Mouse (Mus musculus) hindbrain, postnatal 0 days (tissue): Measurements from ENCODE around the gene Pik3c2a. TPM values are rescaled to one million over a fixed set of nuclear protein-coding genes. Genes with fewer than 3 reads are reported as not detected.
"Not testable (repeated sequence)": the region's sequence is repeated elsewhere in the genome, so short reads cannot be mapped to it uniquely, and the experiment has no call there.

Experiments used
- ATAC-seq: fragments of 200-750 bp; cut with Nextera tagmentation; 2 replicates; pipeline ENCODE4 v1.8.0; 2017; ENCODE audit warnings: mild to moderate bottlenecking, moderate TSS enrichment, moderate library complexity
- DNase-seq: peaks from one replicate; pipeline ENCODE4 v3.0.0-alpha.2; 2015; ENCODE audit warnings: low spot score
- H3K27ac ChIP-seq: fragments of 300-500 bp; sonication (generic); 2 replicates; pipeline ENCODE4 v1.5.1; 2014; ENCODE audit warnings: mild to moderate bottlenecking
- H3K27me3 ChIP-seq: fragments of 300-500 bp; sonication (generic); 2 replicates; pipeline ENCODE4 v1.6.1; 2014; ENCODE audit warnings: low read length, mixed read lengths; ENCODE audit not compliant: insufficient read depth
- H3K36me3 ChIP-seq: fragments of 300-500 bp; sonication (generic); 2 replicates; pipeline ENCODE4 v1.6.1; 2014; ENCODE audit warnings: low read length, mixed read lengths; ENCODE audit not compliant: insufficient read depth
- H3K4me1 ChIP-seq: fragments of 300-500 bp; sonication (generic); 2 replicates; pipeline ENCODE4 v1.6.1; 2014; ENCODE audit warnings: antibody characterized with exemption, low read length, mixed read lengths; ENCODE audit not compliant: insufficient read depth
- H3K4me2 ChIP-seq: fragments of 300-500 bp; sonication (generic); 2 replicates; pipeline ENCODE4 v1.6.1; 2014; ENCODE audit warnings: low read depth, mild to moderate bottlenecking, low read length, moderate library complexity, mixed read lengths
- H3K4me3 ChIP-seq: fragments of 300-500 bp; sonication (generic); 2 replicates; pipeline ENCODE4 v1.5.1; 2014; ENCODE audit warnings: low read length
- H3K9ac ChIP-seq: fragments of 300-500 bp; sonication (generic); replicated peaks from 2 replicates; pipeline ENCODE4 v1.6.1; 2014; ENCODE audit warnings: mild to moderate bottlenecking, low read length, moderate library complexity, mixed read lengths
- H3K9me3 ChIP-seq: fragments of 300-500 bp; sonication (generic); 2 replicates; pipeline ENCODE4 v1.6.1; 2016; ENCODE audit warnings: low read length, mixed read lengths
- CTCF ChIP-seq: IDR thresholded peaks from 2 replicates; pipeline ENCODE4 v1.5.1; 2016; ENCODE audit warnings: antibody characterized with exemption, control low read depth, low read depth
- WGBS: fragments of 180-500 bp; shearing (Covaris S2); extraction: QIAGEN DNeasy Blood & Tissue Kit; methylation state at CpG from one replicate; pipeline ENCODE4 v1.1.7; 2014; 5-methylcytosine and 5-hydroxymethylcytosine counted together
- polyA plus RNA-seq: library from polyadenylated mRNA; unstranded; fragments of >200 nt; fragmentation: Nextera tagmentation; extraction: Ambion mirVana; gene quantifications from 2 replicates; pipeline ENCODE4 v1.2.1, GENCODE M21; 2015
- total RNA-seq: library from RNA; depleted of rRNA; stranded (reverse); fragments of >200 nt; gene quantifications from 2 replicates; pipeline ENCODE4 v1.2.3, GENCODE M21; 2014

The Pik3c2a gene
- total and polyA plus RNA-seq, 2 experiments from 2014 or later, result 9.5 to 24.3 TPM

DNA sequence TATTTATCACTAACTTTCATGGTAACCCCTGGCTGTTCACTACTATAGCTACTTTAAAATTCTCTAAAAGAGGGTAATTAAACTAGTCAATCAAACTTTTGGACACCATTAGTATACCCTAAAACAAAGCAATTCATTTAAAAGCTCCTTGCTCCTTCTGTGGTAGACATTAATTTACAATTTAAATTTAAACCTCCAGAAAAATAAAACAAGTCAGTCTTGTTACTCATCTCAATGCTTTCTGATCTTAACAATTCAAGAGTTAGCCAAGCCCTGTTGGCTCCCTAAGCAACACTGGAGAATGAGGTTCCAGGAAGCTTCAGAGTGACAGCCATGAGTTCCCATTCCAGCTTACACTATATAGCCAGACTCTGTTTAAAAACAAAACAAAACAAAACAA is 22.2 kb downstream of the Pik3c2a start:
- Histone ChIP-seq H3K4me1 (no peaks in the 10 kb centered on the region), H3K36me3 (peaks cover 11% of the 10 kb centered on the region; the same call in 1 of the 2 replicates), H3K27ac (no peak overlapping the region), H3K9me3 (no peaks in the 10 kb centered on the region), H3K9ac (no peak overlapping the region), H3K4me2 (no peak overlapping the region), H3K27me3 (no peaks in the 10 kb centered on the region), H3K4me3 (no peak overlapping the region)
- ATAC-seq (no peak), DNase-seq (no peak)
- no peak for TF ChIP-seq CTCF

DNA sequence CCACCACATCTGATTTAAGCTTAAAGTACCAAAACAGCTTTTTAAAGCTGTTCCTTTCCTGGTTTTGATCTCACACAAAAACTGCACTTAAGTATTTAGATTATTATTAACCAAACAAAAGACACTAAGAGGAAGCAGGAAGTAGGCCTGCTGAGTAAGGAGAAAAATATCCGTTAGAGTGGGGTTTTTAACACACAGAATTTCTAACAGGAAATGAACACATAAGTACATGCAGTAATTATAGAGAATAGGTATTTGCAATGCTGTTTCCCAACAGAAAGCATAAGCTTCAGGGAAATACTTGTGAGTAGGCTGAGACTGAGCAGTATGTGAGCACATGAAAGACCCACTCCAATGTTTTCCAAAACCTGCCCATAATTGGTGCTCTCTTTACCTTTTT is 33.8 kb downstream of the Pik3c2a start:
- no peaks in the 10 kb centered on the region for H3K4me1 ChIP-seq
- H3K4me3 ChIP-seq, result no peak overlapping the region
- ATAC-seq (no peak), DNase-seq (no peak)
- H3K4me2 ChIP-seq, result no peak overlapping the region
- no peak overlapping the region for H3K27ac ChIP-seq
- no peaks in the 10 kb centered on the region for H3K27me3 ChIP-seq
- 56% methylated on average over 1 of the region's 1 CpGs for WGBS
- H3K9ac ChIP-seq, result no peak overlapping the region
- TF ChIP-seq CTCF, result no peak
- no peaks in the 10 kb centered on the region for H3K36me3 ChIP-seq
- no peaks in the 10 kb centered on the region for H3K9me3 ChIP-seq

GRCm38 (mm10) chr7:116392329-116392728 is 50.9 kb downstream of the Pik3c2a start:
- TF ChIP-seq CTCF, result no peak
- H3K36me3 ChIP-seq, result no peaks in the 10 kb centered on the region
- H3K27ac ChIP-seq, result no peak overlapping the region
- DNase-seq, result no peak
- H3K9me3 ChIP-seq, result no peaks in the 10 kb centered on the region
- H3K4me2 ChIP-seq, result no peak overlapping the region
- 91% methylated on average over 3 of the region's 3 CpGs for WGBS
- H3K9ac ChIP-seq, result no peak overlapping the region
- H3K4me1 ChIP-seq, result no peaks in the 10 kb centered on the region
- no peak for ATAC-seq
- H3K4me3 ChIP-seq, result no peak overlapping the region
- H3K27me3 ChIP-seq, result no peaks in the 10 kb centered on the region

DNA sequence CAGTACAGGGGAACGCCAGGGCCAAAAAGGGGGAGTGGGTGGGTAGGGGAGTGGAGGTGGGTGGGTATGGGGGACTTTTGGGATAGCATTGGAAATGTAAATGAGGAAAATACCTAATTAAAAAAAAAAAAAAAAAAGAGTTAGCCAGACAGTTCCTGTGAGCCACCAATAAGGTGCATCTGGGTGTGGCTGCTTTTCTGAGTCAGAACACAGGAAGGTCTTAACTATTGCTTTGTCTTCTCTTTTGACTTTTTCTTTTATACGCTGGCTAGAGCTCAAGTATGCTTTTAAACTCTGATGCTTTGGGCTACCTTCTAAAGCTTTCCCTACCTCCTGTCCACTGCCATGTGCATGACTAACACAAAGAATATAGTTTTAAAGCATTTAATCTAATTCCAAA is 55.9 kb downstream of the Pik3c2a start:
- not testable (repeated sequence) for H3K27ac ChIP-seq, H3K27me3 ChIP-seq, H3K9me3 ChIP-seq, H3K4me1 ChIP-seq, ATAC-seq, H3K4me3 ChIP-seq, H3K4me2 ChIP-seq, H3K36me3 ChIP-seq, H3K9ac ChIP-seq, DNase-seq
- WGBS, result 90% methylated on average over 2 of the region's 2 CpGs

- H3K9ac ChIP-seq, H3K4me3 ChIP-seq, ATAC-seq, H3K27ac ChIP-seq, H3K27me3 ChIP-seq, H3K9me3 ChIP-seq, H3K4me1 ChIP-seq, H3K36me3 ChIP-seq, H3K4me2 ChIP-seq, DNase-seq: not testable (repeated sequence)
- 93% methylated on average over 6 of the region's 6 CpGs for WGBS
Measured at GRCm38 (mm10) chr7:116379181-116379580, 64.1 kb downstream of the Pik3c2a start.

DNA sequence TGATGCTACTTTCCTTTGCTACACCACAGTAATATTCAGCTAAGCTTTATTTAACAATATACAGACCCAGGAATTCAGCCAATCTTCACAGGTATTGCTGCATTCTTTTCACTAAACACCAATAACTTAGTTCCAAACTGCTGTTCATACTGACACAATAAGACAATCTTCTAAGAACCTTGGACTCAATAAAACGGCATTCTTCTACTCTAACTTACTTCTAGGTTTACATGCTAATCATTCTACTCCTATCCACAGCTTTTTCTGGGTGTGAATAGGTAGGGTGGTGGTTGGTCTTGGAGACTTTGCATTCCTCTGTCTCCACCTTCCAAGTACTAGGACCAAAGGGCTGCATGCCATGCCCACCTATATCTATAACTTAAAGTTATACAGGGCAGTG is 69.0 kb downstream of the Pik3c2a start:
- ATAC-seq (no peak), DNase-seq (no peak)
- H3K9me3 ChIP-seq, result no peaks in the 10 kb centered on the region
- no peaks in the 10 kb centered on the region for H3K27me3 ChIP-seq
- H3K4me3 ChIP-seq, result no peak overlapping the region
- WGBS, result 91% methylated on average over 1 of the region's 1 CpGs
- H3K27ac ChIP-seq, result no peak overlapping the region
- peaks cover 2% of the 10 kb centered on the region; the same call in 1 of the 2 replicates for H3K36me3 ChIP-seq
- H3K9ac ChIP-seq, result no peak overlapping the region
- no peaks in the 10 kb centered on the region for H3K4me1 ChIP-seq
- TF ChIP-seq CTCF, result no peak
- no peak overlapping the region for H3K4me2 ChIP-seq

GRCm38 (mm10) chr7:116336226-116336625 is 107.0 kb downstream of the Pik3c2a start:
- ATAC-seq, result no peak

More at GRCm38 (mm10) chr7:116336226-116336625, 107.0 kb downstream of the Pik3c2a start:
- Histone ChIP-seq H3K4me2 (no peak overlapping the region), H3K36me3 (peaks cover 5% of the 10 kb centered on the region; the same call in 1 of the 2 replicates), H3K9ac (no peak overlapping the region), H3K4me3 (no peak overlapping the region), H3K27ac (no peak overlapping the region), H3K27me3 (no peaks in the 10 kb centered on the region), H3K4me1 (no peaks in the 10 kb centered on the region; the same call in 1 of the 2 replicates), H3K9me3 (no peaks in the 10 kb centered on the region)
- 74% methylated on average over 1 of the region's 1 CpGs for WGBS
- peak; percentile 64 for DNase-seq
- peak; percentile 69 for TF ChIP-seq CTCF
